9 mouse cellular contexts compared by ENCODE assay signal in genomic region chr5:28462741-28463590, GRCm38 (mm10). TPM values are rescaled to one million over a fixed set of nuclear protein-coding genes. Genes with fewer than 3 reads are reported as not detected.
A peak's percentile ranks its signal among the peaks of the same experiment; 100 is the strongest.
DNase-seq lines count a peak whose midpoint lies in the region; ATAC-seq lines count a peak whose summit lies in the region.
"Had no signal": no experiment of that assay in that cellular context is flagged by ENCODE, and none has a peak within 500 bp of the region (broad histone marks: within the 10 kb centered on the region; RNA-seq: fewer than 3 reads in every experiment).

No protein-coding gene starts in this region.

- no peaks in the 10 kb centered on the region for H3K36me3 ChIP-seq in embryonic facial prominence, embryonic 15.5 days
- H3K36me3 ChIP-seq in midbrain, embryonic 14.5 days (ENCODE audit: control insufficient read depth, insufficient read depth, low read length), result no peaks in the 10 kb centered on the region
- H3K36me3 ChIP-seq: limb, embryonic 13.5 days had no signal

- ATAC-seq in embryonic facial prominence, embryonic 15.5 days (ENCODE audit: insufficient number of reproducible peaks, low FRiP score, low TSS enrichment, low read depth), result no peak
- no peak for ATAC-seq in midbrain, embryonic 14.5 days (ENCODE audit: low FRiP score, low TSS enrichment)
- no peak for ATAC-seq in erythroblast, adult 5-6 weeks (replicated peaks; ENCODE audit: low FRiP score, poor library complexity, severe bottlenecking)

- WGBS in embryonic facial prominence, embryonic 15.5 days, result 3% methylated on average over 33 of the region's 33 CpGs
- WGBS in midbrain, embryonic 14.5 days, result under 1% methylated on average over 33 of the region's 33 CpGs

- H3K9me3 ChIP-seq in embryonic facial prominence, embryonic 15.5 days (replicated peaks), result no peaks in the 10 kb centered on the region
- no peaks in the 10 kb centered on the region for H3K9me3 ChIP-seq in midbrain, embryonic 14.5 days (ENCODE audit: control insufficient read depth, low read length)
- H3K9me3 ChIP-seq: limb, embryonic 13.5 days had no signal

- peaks cover 57% of the 10 kb centered on the region for H3K4me1 ChIP-seq in embryonic facial prominence, embryonic 15.5 days
- peaks cover 25% of the 10 kb centered on the region for H3K4me1 ChIP-seq in midbrain, embryonic 14.5 days (ENCODE audit: control insufficient read depth, insufficient read depth, low read length)

- no peak overlapping the region for H3K9ac ChIP-seq in embryonic facial prominence, embryonic 15.5 days
- H3K9ac ChIP-seq in midbrain, embryonic 14.5 days (replicated peaks; ENCODE audit: low read length), result peak overlapping the region; percentile 26; the same call in 1 of the 2 replicates
- H3K9ac ChIP-seq: limb, embryonic 13.5 days had no signal

- DNase-seq in adrenal gland, postnatal 25 days, result peak; percentile 35
- DNase-seq in adrenal gland, adult 18-20 months (ENCODE audit: low spot score in 2 of 2), result no peak
- DNase-seq in kidney, adult 9 months, result peak; percentile 38
- DNase-seq in midbrain, embryonic 14.5 days, result peak; percentile 76
- DNase-seq in right cerebral cortex, postnatal 25 days, result no peak
- no peak for DNase-seq in frontal cortex, postnatal 36 days (ENCODE audit: low spot score in 2 of 2)

- peak overlapping the region; percentile 1; the same call in 1 of the 2 replicates for H3K4me3 ChIP-seq in embryonic facial prominence, embryonic 15.5 days (replicated peaks)
- H3K4me3 ChIP-seq in midbrain, embryonic 14.5 days (replicated peaks; ENCODE audit: low read depth, low read length), result peak overlapping the region; percentile 52
- H3K4me3 ChIP-seq: limb, embryonic 13.5 days had no signal

- H3K27ac ChIP-seq in embryonic facial prominence, embryonic 15.5 days (replicated peaks), result no peak overlapping the region
- no peak overlapping the region for H3K27ac ChIP-seq in midbrain, embryonic 14.5 days (replicated peaks; ENCODE audit: low read depth, low read length)
- H3K27ac ChIP-seq: limb, embryonic 13.5 days had no signal

- H3K4me2 ChIP-seq in embryonic facial prominence, embryonic 15.5 days (replicated peaks), result 0 out of 2 replicates have a peak overlapping the region, but pooled peaks have one; percentile 91
- peak overlapping the region; percentile 84 for H3K4me2 ChIP-seq in midbrain, embryonic 14.5 days (ENCODE audit: low read length)

- peaks cover 100% of the 10 kb centered on the region for H3K27me3 ChIP-seq in embryonic facial prominence, embryonic 15.5 days
- peaks cover 98% of the 10 kb centered on the region for H3K27me3 ChIP-seq in midbrain, embryonic 14.5 days (ENCODE audit: control insufficient read depth, insufficient read depth, low read length)

RNA-seq across cellular contexts. Expression of gene Shh, which starts 4.1 kb away (rescaled TPM):
- 13.2 and 14.6 TPM in 2 replicates for total RNA-seq in adrenal gland, postnatal 25 days (2021)
- total RNA-seq in adrenal gland, adult 18-20 months (2021), result 10 to 100 TPM; 10.1 to 13.2 TPM
- 2.2 and 2.9 TPM in 2 replicates for polyA plus RNA-seq in embryonic facial prominence, embryonic 15.5 days (2015; fragmentation: Nextera tagmentation; extraction: Ambion mirVana)
- polyA plus RNA-seq in midbrain, embryonic 14.5 days (2014; fragmentation: Nextera tagmentation; extraction: Ambion mirVana), result 0.58 and 1.9 TPM in 2 replicates
- total RNA-seq in erythroblast, adult 5-6 weeks (2015; ENCODE audit: low replicate concordance), result not detected in 2 replicates
- not detected in 2 replicates for total RNA-seq in erythroblast, adult 5-6 weeks (2017; ENCODE audit: low replicate concordance)
- polyA plus RNA-seq: limb, embryonic 13.5 days had no signal

Comparison
In these comparisons a context has a peak if more than half of its experiments do, and no peak if none do; other contexts are left out.
1. DNase-seq: peak in adrenal gland, postnatal 25 days (single experiment), kidney, adult 9 months (single experiment) and midbrain, embryonic 14.5 days (single experiment); none in adrenal gland, adult 18-20 months (0 of 2), right cerebral cortex, postnatal 25 days (single experiment) and frontal cortex, postnatal 36 days (0 of 2).
2. RNA of gene Shh, which starts 4.1 kb away (total RNA-seq): 13.2 to 14.6 TPM in adrenal gland, postnatal 25 days and 10.1 to 13.2 TPM in adrenal gland, adult 18-20 months; not detected in erythroblast, adult 5-6 weeks; every median in the first group is over 10 times any median in the second.